Mouse (Mus musculus) granulocyte monocyte progenitor cell, adult 5-6 weeks (primary cell): Measurements from ENCODE around the gene Clmp. TPM values are rescaled to one million over a fixed set of nuclear protein-coding genes. Genes with fewer than 3 reads are reported as not detected.
"Not testable (repeated sequence)": the region's sequence is repeated elsewhere in the genome, so short reads cannot be mapped to it uniquely, and the experiment has no call there.

Experiments used
- ATAC-seq: replicated peaks from 2 replicates; pipeline ENCODE4 v1.8.0; 2016; ENCODE audit warnings: mild to moderate bottlenecking, moderate TSS enrichment, inconsistent platforms; ENCODE audit not compliant: poor library complexity, severe bottlenecking
- total RNA-seq, 2 experiments: library from RNA; stranded (forward) in 1 of 2; stranded (reverse) in 1 of 2; fragments of 200-712, 200-1000 nt in 1 of 2; fragments of >200 nt in 1 of 2; fragmentation: Nextera tagmentation in 1 of 2; gene quantifications; 2 replicates each; pipeline ENCODE4 v1.2.3; 2014 to 2017

Gene Clmp
- total RNA-seq, 2 experiments from 2014 or later: 0.52 TPM; not detected in 1

- ATAC-seq: no peak
Measured at GRCm38 (mm10) chr9:40798247-40798960, 112.6 kb downstream of the Clmp start.

- no peak for ATAC-seq
Measured at GRCm38 (mm10) chr9:40799112-40799511, 113.3 kb downstream of the Clmp start.

GRCm38 (mm10) chr9:40799837-40800501, 114.2 kb downstream of the Clmp start:
- ATAC-seq: peak; percentile 34

GRCm38 (mm10) chr9:40800675-40801612, 115.2 kb downstream of the Clmp start, which contains the start of gene Hspa8:
Gene Hspa8, plus strand, starts transcription at chr9:40800984.
- ATAC-seq: peak; percentile 65

- peak; percentile 20 for ATAC-seq
Measured at GRCm38 (mm10) chr9:40801614-40802532, 116.1 kb downstream of the Clmp start.

- not testable (repeated sequence) for ATAC-seq
Measured at GRCm38 (mm10) chr9:40802533-40802875, 116.7 kb downstream of the Clmp start.

GRCm38 (mm10) chr9:40804576-40804975, 118.8 kb downstream of the Clmp start:
- not testable (repeated sequence) for ATAC-seq

GRCm38 (mm10) chr9:40805263-40805662, 119.5 kb downstream of the Clmp start:
- no peak for ATAC-seq

GRCm38 (mm10) chr9:40806440-40807288, 120.9 kb downstream of the Clmp start:
- peak; percentile 2 for ATAC-seq

- peak; percentile 35 for ATAC-seq
Measured at GRCm38 (mm10) chr9:40807289-40807920, 121.6 kb downstream of the Clmp start.

- peak; percentile 9 for ATAC-seq
Measured at GRCm38 (mm10) chr9:40808061-40808906, 122.5 kb downstream of the Clmp start.

- ATAC-seq: no peak
Measured at GRCm38 (mm10) chr9:40808907-40809280, 123.1 kb downstream of the Clmp start.

GRCm38 (mm10) chr9:40811860-40812259, 126.1 kb downstream of the Clmp start:
- ATAC-seq: no peak

- ATAC-seq: peak; percentile 88
Measured at GRCm38 (mm10) chr9:40814060-40814459, 128.3 kb downstream of the Clmp start.

GRCm38 (mm10) chr9:40817325-40818028, 131.7 kb downstream of the Clmp start:
- ATAC-seq: no peak

GRCm38 (mm10) chr9:40825601-40826000, 139.8 kb downstream of the Clmp start:
- ATAC-seq: no peak

GRCm38 (mm10) chr9:40827366-40827765, 141.6 kb downstream of the Clmp start:
- no peak for ATAC-seq
